ENCODE assay signal across 8 mouse cellular contexts in genomic region chr16:5884746-5885689, GRCm38 (mm10). TPM values are rescaled to one million over a fixed set of nuclear protein-coding genes. Genes with fewer than 3 reads are reported as not detected.
DNase-seq lines count a peak whose midpoint lies in the region; ATAC-seq lines count a peak whose summit lies in the region.

Gene Rbfox1, plus strand, starts transcription at chr16:5885355.

- H3K4me1 ChIP-seq in kidney, embryonic 15.5 days, result peaks cover 7% of the 10 kb centered on the region; the same call in 1 of the 2 replicates
- peaks cover 24% of the 10 kb centered on the region for H3K4me1 ChIP-seq in hindbrain, embryonic 13.5 days (replicated peaks)
- H3K4me1 ChIP-seq in limb, embryonic 12.5 days (replicated peaks), result no peaks in the 10 kb centered on the region
- no peaks in the 10 kb centered on the region for H3K4me1 ChIP-seq in stomach, embryonic 15.5 days

- H3K9me3 ChIP-seq in kidney, embryonic 15.5 days (replicated peaks), result no peaks in the 10 kb centered on the region
- no peaks in the 10 kb centered on the region for H3K9me3 ChIP-seq in hindbrain, embryonic 13.5 days
- H3K9me3 ChIP-seq in limb, embryonic 12.5 days, result no peaks in the 10 kb centered on the region
- no peaks in the 10 kb centered on the region for H3K9me3 ChIP-seq in stomach, embryonic 15.5 days

- no peak for ATAC-seq in kidney, embryonic 15.5 days (replicated peaks; ENCODE audit: low FRiP score)
- ATAC-seq in hindbrain, embryonic 13.5 days (ENCODE audit: low FRiP score), result peak; percentile 71
- ATAC-seq in limb, embryonic 12.5 days (ENCODE audit: insufficient number of reproducible peaks, insufficient read depth, low FRiP score, low TSS enrichment, low read depth), result peak; percentile 47; the same call in 1 of the 2 replicates
- ATAC-seq in stomach, embryonic 15.5 days (ENCODE audit: insufficient read depth, low FRiP score, low read depth), result no peak

- no peak within 1 kb of the TSS for H3K27ac ChIP-seq in kidney, embryonic 15.5 days
- H3K27ac ChIP-seq in hindbrain, embryonic 13.5 days, result peak within 1 kb of the TSS; percentile 71
- H3K27ac ChIP-seq in limb, embryonic 12.5 days, result no peak within 1 kb of the TSS
- no peak within 1 kb of the TSS for H3K27ac ChIP-seq in stomach, embryonic 15.5 days

- peak within 1 kb of the TSS; percentile 26 for H3K4me3 ChIP-seq in kidney, embryonic 15.5 days (replicated peaks)
- H3K4me3 ChIP-seq in hindbrain, embryonic 13.5 days, result peak within 1 kb of the TSS; percentile 57
- H3K4me3 ChIP-seq in limb, embryonic 12.5 days (replicated peaks), result peak within 1 kb of the TSS; percentile 24
- peak within 1 kb of the TSS; percentile 21 for H3K4me3 ChIP-seq in stomach, embryonic 15.5 days (replicated peaks)

- WGBS in kidney, embryonic 15.5 days, result under 1% methylated on average over 69 of the region's 69 CpGs
- WGBS in hindbrain, embryonic 13.5 days, result under 1% methylated on average over 69 of the region's 69 CpGs
- WGBS in limb, embryonic 12.5 days, result 1% methylated on average over 67 of the region's 69 CpGs
- 1% methylated on average over 65 of the region's 69 CpGs for WGBS in stomach, embryonic 15.5 days

- H3K9ac ChIP-seq in kidney, embryonic 15.5 days, result no peak within 1 kb of the TSS
- peak within 1 kb of the TSS; percentile 79 for H3K9ac ChIP-seq in hindbrain, embryonic 13.5 days
- H3K9ac ChIP-seq in limb, embryonic 12.5 days (replicated peaks), result no peak within 1 kb of the TSS
- H3K9ac ChIP-seq in stomach, embryonic 15.5 days, result no peak within 1 kb of the TSS

- H3K4me2 ChIP-seq in kidney, embryonic 15.5 days, result peak within 1 kb of the TSS; percentile 56
- peak within 1 kb of the TSS; percentile 85 for H3K4me2 ChIP-seq in hindbrain, embryonic 13.5 days
- peak within 1 kb of the TSS; percentile 45 for H3K4me2 ChIP-seq in limb, embryonic 12.5 days
- H3K4me2 ChIP-seq in stomach, embryonic 15.5 days, result peak within 1 kb of the TSS; percentile 37

- peaks cover 51% of the 10 kb centered on the region for H3K27me3 ChIP-seq in kidney, embryonic 15.5 days
- H3K27me3 ChIP-seq in hindbrain, embryonic 13.5 days, result peaks cover 43% of the 10 kb centered on the region
- peaks cover 59% of the 10 kb centered on the region for H3K27me3 ChIP-seq in limb, embryonic 12.5 days
- peaks cover 28% of the 10 kb centered on the region for H3K27me3 ChIP-seq in stomach, embryonic 15.5 days (replicated peaks)

- no peaks in the 10 kb centered on the region for H3K36me3 ChIP-seq in kidney, embryonic 15.5 days
- H3K36me3 ChIP-seq in hindbrain, embryonic 13.5 days, result no peaks in the 10 kb centered on the region
- no peaks in the 10 kb centered on the region for H3K36me3 ChIP-seq in limb, embryonic 12.5 days
- H3K36me3 ChIP-seq in stomach, embryonic 15.5 days, result no peaks in the 10 kb centered on the region

- no peak for DNase-seq in kidney, postnatal 25 days
- DNase-seq in cerebellum, postnatal 14 days, result peak; percentile 78 to 80
- DNase-seq in frontal cortex, postnatal 36 days (ENCODE audit: low spot score in 2 of 2), result peak; percentile 68 to 73
- no peak for DNase-seq in thymus, adult 18-20 months

RNA-seq across cellular contexts. Expression of gene Rbfox1, which starts in this region (rescaled TPM):
- 6.7 and 8.0 TPM in 2 replicates for polyA plus RNA-seq in kidney, embryonic 15.5 days (2015; fragmentation: Nextera tagmentation; extraction: Ambion mirVana)
- 148 and 188 TPM in 2 replicates for polyA plus RNA-seq in hindbrain, embryonic 13.5 days (2015; fragmentation: Nextera tagmentation; extraction: Ambion mirVana)
- 1.9 and 2.6 TPM in 2 replicates for polyA plus RNA-seq in limb, embryonic 12.5 days (2016; fragmentation: Nextera tagmentation; extraction: Ambion mirVana)
- polyA plus RNA-seq in stomach, embryonic 15.5 days (2015; fragmentation: Nextera tagmentation; extraction: Ambion mirVana), result 2.5 and 3.5 TPM in 2 replicates

Comparison
In these comparisons a context has a peak if more than half of its experiments do, and no peak if none do; other contexts are left out.
1. RNA of gene Rbfox1 (polyA plus RNA-seq): 148 to 188 TPM in hindbrain, embryonic 13.5 days; 6.7 to 8.0 TPM in kidney, embryonic 15.5 days, 2.5 to 3.5 TPM in stomach, embryonic 15.5 days and 1.9 to 2.6 TPM in limb, embryonic 12.5 days; every median in the first group is over 10 times any median in the second.
2. ATAC-seq: peak in hindbrain, embryonic 13.5 days (single experiment) and limb, embryonic 12.5 days (single experiment); none in kidney, embryonic 15.5 days (single experiment) and stomach, embryonic 15.5 days (single experiment).
3. DNase-seq: peak in cerebellum, postnatal 14 days (2 of 2) and frontal cortex, postnatal 36 days (2 of 2); none in kidney, postnatal 25 days (0 of 2) and thymus, adult 18-20 months (0 of 2).
4. Peak in every context shown above with its lines, with median percentiles within 50 percentile points of each other: H3K4me2 ChIP-seq and H3K4me3 ChIP-seq.